Mouse (Mus musculus): ENCODE data around the gene Ilkap.

GRCm38 (mm10) chr1:91430761-91431160 lies 32.1 kb upstream of the Ilkap start:
- no peak for TF ChIP-seq CTCF (IDR thresholded peaks at IDR 0.05; ENCODE audit: low read depth)
- TF ChIP-seq EP300 (optimal IDR thresholded peaks at IDR 0.05): no peak

All from stomach, postnatal 0 days (tissue).